Mouse (Mus musculus) olfactory bulb, adult 2 months (tissue): ENCODE results near the gene Polr3e. TPM values are rescaled to one million over a fixed set of nuclear protein-coding genes. Genes with fewer than 3 reads are reported as not detected.

ENCODE experiments used
- H3K27ac ChIP-seq: fragments of 200-500 bp; 2 replicates; pipeline ENCODE4 v1.5.1; 2012; ENCODE audit warnings: low read depth, low read length; ENCODE audit not compliant: insufficient read depth
- H3K4me1 ChIP-seq: fragments of 200-500 bp; 2 replicates; pipeline ENCODE4 v1.6.1; 2012; ENCODE audit warnings: low read length; ENCODE audit not compliant: control insufficient read depth, insufficient read depth
- H3K4me3 ChIP-seq: fragments of 200-500 bp; 2 replicates; pipeline ENCODE4 v1.5.1; 2012; ENCODE audit warnings: mild to moderate bottlenecking, low read depth, low read length, moderate library complexity; ENCODE audit not compliant: insufficient read depth
- CTCF ChIP-seq: fragments of 200-500 bp; IDR thresholded peaks from 2 replicates; pipeline ENCODE4 v1.5.1; 2012; ENCODE audit warnings: low read depth, mild to moderate bottlenecking, low read length, moderate library complexity; ENCODE audit not compliant: insufficient read depth
- POLR2A ChIP-seq: fragments of 200-500 bp; IDR thresholded peaks from 2 replicates; pipeline ENCODE4 v1.6.1; 2012; ENCODE audit warnings: mild to moderate bottlenecking, low read depth, low read length, moderate library complexity; ENCODE audit not compliant: insufficient read depth
- whole genome bisulfite sequencing: fragments of 180-500 bp; shearing (Covaris S2); methylation state at CpG from one replicate; pipeline ENCODE4 v1.1.7; 2018; 5-methylcytosine and 5-hydroxymethylcytosine counted together
- polyA plus RNA-seq: library from polyadenylated mRNA; stranded (reverse); fragments of >200 nt; gene quantifications from 2 replicates; pipeline ENCODE4 v1.2.4, GENCODE M21; 2012; ENCODE audit warnings: low replicate concordance; ENCODE audit not compliant: missing spikeins, insufficient read depth, insufficient read length

Gene Polr3e
- polyA plus RNA-seq = not detected in 2 replicates

GRCm38 (mm10) chr7:120917592-120918461, at the start of gene Polr3e:
Gene Polr3e (plus strand): TSS chr7:120917744.
- Histone ChIP-seq H3K4me1 (no peaks in the 10 kb centered on the region), H3K27ac (peak within 1 kb of the TSS; percentile 17; the same call in 1 of the 2 replicates), H3K4me3 (peak within 1 kb of the TSS; percentile 94)
- WGBS = under 1% methylated on average over 102 of the region's 102 CpGs
- TF ChIP-seq CTCF = peak; percentile 95
- TF ChIP-seq POLR2A = peak; percentile 70

DNA sequence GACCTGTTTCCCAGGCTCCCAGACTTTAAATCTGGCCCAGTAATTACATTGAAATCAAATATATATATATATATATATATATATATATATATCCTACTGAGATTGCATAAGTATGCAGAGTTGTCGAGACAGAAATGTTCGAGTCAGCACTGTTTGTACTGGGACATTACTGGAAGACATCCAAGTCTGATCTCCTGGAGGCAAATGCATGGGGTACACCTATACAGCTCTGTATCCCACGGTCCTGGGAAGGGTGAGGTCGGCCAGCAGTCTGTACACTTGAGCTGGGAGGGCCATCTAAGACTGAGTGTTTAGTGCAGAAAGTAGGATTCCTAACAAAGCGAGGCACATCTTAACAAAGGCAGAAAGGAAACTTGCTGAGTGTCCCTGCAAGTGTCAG, 47.7 kb upstream of the Polr3e start:
- no peak overlapping the region for H3K27ac ChIP-seq
- peaks cover 7% of the 10 kb centered on the region for H3K4me1 ChIP-seq
- WGBS = 67% methylated on average over 5 of the region's 5 CpGs
- H3K4me3 ChIP-seq = no peak overlapping the region
- TF ChIP-seq CTCF (no peak), POLR2A (no peak)

DNA sequence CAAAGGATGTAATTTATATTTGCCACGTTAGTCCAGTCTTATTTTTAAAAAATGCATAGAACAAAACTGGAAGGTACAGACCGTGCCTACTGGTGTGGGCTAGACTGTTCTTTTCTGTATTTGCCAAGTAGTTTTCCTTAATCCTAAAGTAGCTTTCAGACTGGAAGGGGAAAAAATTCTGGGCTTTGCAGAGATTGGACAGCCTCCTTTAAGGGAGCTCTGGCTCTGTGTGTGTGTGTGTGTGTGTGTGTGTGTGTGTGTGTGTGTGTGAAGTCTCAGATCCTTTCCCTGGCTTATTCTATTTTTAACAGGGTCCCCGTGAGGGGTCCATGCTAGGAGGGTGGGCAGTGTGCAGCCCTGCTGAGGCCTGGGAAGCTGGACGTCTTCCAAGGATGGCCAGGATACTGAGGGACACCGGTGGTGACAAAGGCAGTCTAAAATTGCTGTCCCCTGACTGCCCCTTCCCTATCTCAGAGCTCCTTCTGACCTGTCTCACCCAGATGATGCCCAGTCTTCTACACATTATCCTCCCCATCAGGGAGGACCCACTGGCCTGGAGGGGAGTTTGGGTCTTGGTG, 47.0 kb upstream of the Polr3e start:
- no peak for TF ChIP-seq POLR2A
- no peak for TF ChIP-seq CTCF
- peaks cover 7% of the 10 kb centered on the region for H3K4me1 ChIP-seq
- H3K27ac ChIP-seq = no peak overlapping the region
- WGBS = 58% methylated on average over 5 of the region's 5 CpGs
- no peak overlapping the region for H3K4me3 ChIP-seq

- Histone ChIP-seq H3K4me1 (no peaks in the 10 kb centered on the region), H3K4me3 (no peak overlapping the region)
- 85% methylated on average over 12 of the region's 12 CpGs for WGBS
These were observed 44.5 kb upstream of the Polr3e start for GRCm38 (mm10) chr7:120873083-120873482.

DNA sequence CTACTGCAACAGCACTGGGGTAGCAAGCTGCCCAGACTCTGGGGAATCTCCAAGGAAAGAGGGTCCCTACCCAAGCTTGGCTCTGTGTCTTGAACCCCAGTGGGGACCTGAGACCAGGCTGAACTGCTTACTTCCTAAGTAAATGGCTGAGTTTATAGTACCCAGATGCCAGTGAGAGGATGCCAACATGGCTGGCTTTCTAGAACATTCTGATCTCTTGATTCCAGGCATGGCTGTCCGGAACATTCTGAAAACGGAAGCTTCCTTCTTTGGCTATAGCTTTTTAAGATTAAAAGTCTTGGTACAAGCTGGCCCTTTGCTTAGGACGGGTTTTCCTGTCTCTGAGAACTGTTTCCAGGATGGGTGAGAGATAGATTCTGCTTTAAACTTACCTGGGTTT, 43.5 kb upstream of the Polr3e start:
- H3K4me1 ChIP-seq = no peaks in the 10 kb centered on the region
- 91% methylated on average over 3 of the region's 3 CpGs for WGBS
- no peak for TF ChIP-seq CTCF
- TF ChIP-seq POLR2A = no peak
- no peak overlapping the region for H3K27ac ChIP-seq
- H3K4me3 ChIP-seq = no peak overlapping the region

More at GRCm38 (mm10) chr7:120873083-120873482, 44.5 kb upstream of the Polr3e start:
- no peak overlapping the region for H3K27ac ChIP-seq
- TF ChIP-seq CTCF = no peak
- no peak for TF ChIP-seq POLR2A

- Histone ChIP-seq H3K4me3 (no peak overlapping the region), H3K27ac (no peak overlapping the region), H3K4me1 (no peaks in the 10 kb centered on the region)
- 82% methylated on average over 7 of the region's 7 CpGs for WGBS
- TF ChIP-seq POLR2A = no peak
- no peak for TF ChIP-seq CTCF
These were observed 42.6 kb upstream of the Polr3e start for GRCm38 (mm10) chr7:120874764-120875539.

DNA sequence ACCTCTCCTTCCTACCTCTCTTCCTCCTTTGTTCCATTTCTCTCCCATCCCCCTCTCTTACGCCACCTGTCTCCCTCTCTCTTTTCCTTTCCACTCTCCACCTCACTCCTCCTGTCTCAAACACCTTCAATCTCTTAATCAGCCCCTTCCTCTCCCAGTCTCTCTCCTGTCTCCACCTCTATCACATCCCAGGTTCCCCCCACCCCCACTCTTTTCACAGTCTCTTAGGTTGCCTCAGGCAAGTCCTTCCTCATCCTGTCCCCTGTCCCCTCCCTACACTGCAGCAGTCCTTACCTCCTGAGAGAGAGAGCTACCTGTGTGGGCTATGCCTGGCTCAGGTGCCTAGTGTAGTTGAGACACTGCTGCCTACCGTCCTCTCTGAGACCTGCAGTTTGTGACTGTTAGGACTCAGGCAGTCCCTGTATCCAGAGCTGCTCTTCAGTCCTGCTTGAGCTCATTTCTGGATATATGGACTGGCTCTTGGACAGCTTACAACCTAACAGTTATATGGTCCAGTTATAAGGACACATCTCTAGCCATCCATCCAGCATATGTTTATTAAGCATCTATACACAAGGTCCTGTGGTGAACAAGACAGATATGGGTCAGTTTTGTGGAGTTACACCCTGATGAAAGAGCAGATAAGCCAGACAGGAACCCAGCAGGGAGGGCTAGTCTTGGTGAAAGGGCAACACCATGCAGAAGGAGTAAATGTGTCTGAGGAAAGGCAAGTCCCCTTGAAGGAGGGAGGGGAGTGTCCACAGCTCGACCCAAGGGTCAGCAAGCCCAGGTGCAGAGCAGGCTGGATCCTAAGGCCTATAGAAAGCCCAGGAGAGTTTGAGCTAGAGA, 41.8 kb upstream of the Polr3e start:
- H3K27ac ChIP-seq = no peak overlapping the region
- H3K4me3 ChIP-seq = no peak overlapping the region
- no peak for TF ChIP-seq POLR2A
- TF ChIP-seq CTCF = no peak
- WGBS = 70% methylated on average over 3 of the region's 3 CpGs
- H3K4me1 ChIP-seq = no peaks in the 10 kb centered on the region

DNA sequence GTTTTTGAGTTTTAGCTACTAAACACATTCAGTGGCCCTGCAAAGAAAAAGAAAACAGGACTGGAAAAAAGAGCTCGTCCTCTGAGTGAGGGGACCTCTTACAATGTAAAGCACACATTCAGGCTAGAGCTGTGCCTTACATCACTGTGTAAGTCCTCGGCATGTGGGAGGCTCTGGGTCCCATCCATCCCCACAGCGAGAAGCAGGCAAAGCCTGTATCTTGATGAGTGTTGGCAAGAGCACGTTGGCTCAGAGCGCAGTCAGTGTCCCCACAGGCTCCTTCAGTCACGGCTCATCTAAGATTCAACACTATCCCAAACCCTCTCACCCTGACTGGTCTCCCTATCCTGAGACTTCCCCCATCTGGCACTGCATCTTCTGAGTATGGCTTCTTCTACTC, 39.3 kb upstream of the Polr3e start:
- 54% methylated on average over 6 of the region's 6 CpGs for WGBS
- no peak overlapping the region for H3K4me3 ChIP-seq
- TF ChIP-seq CTCF = no peak
- no peak for TF ChIP-seq POLR2A
- no peaks in the 10 kb centered on the region for H3K4me1 ChIP-seq
- H3K27ac ChIP-seq = no peak overlapping the region
